Mouse (Mus musculus): Measurements from ENCODE around the gene Atrnl1.

Gene Atrnl1

GRCm38 (mm10) chr19:57724920-57725319 lies 114.1 kb downstream of the Atrnl1 start:
- no peak for DNase-seq

GRCm38 (mm10) chr19:57725326-57725725 lies 114.5 kb downstream of the Atrnl1 start:
- DNase-seq, result no peak

- no peak for DNase-seq
These were observed 116.2 kb downstream of the Atrnl1 start for GRCm38 (mm10) chr19:57727009-57727408.

GRCm38 (mm10) chr19:57737475-57737874 lies 126.6 kb downstream of the Atrnl1 start:
- DNase-seq, result no peak

- DNase-seq, result peak; percentile 16
These were observed 134.7 kb downstream of the Atrnl1 start for GRCm38 (mm10) chr19:57745579-57745978.

- no peak for DNase-seq
These were observed 135.7 kb downstream of the Atrnl1 start for GRCm38 (mm10) chr19:57746553-57746952.

GRCm38 (mm10) chr19:57752189-57752588 lies 141.4 kb downstream of the Atrnl1 start:
- no peak for DNase-seq

- DNase-seq, result no peak
These were observed 151.7 kb downstream of the Atrnl1 start for GRCm38 (mm10) chr19:57762526-57762925.

- DNase-seq, result no peak
These were observed 153.9 kb downstream of the Atrnl1 start for GRCm38 (mm10) chr19:57764576-57765371.

GRCm38 (mm10) chr19:57767051-57767450 lies 156.2 kb downstream of the Atrnl1 start:
- no peak for DNase-seq

GRCm38 (mm10) chr19:57768661-57769060 lies 157.8 kb downstream of the Atrnl1 start:
- peak; percentile 53 for DNase-seq

- DNase-seq, result peak; percentile 12
These were observed 171.7 kb downstream of the Atrnl1 start for GRCm38 (mm10) chr19:57782366-57783089.

GRCm38 (mm10) chr19:57786699-57787098 lies 175.9 kb downstream of the Atrnl1 start:
- DNase-seq, result no peak

- DNase-seq, result no peak
These were observed 191.4 kb downstream of the Atrnl1 start for GRCm38 (mm10) chr19:57802207-57802606.

- DNase-seq, result no peak
These were observed 192.1 kb downstream of the Atrnl1 start for GRCm38 (mm10) chr19:57802771-57803482.

- no peak for DNase-seq
These were observed 192.6 kb downstream of the Atrnl1 start for GRCm38 (mm10) chr19:57803483-57803820.

- no peak for DNase-seq
These were observed 197.5 kb downstream of the Atrnl1 start for GRCm38 (mm10) chr19:57808363-57808762.

GRCm38 (mm10) chr19:57814291-57814690 lies 203.5 kb downstream of the Atrnl1 start:
- DNase-seq, result no peak

- DNase-seq, result peak; percentile 65
These were observed 205.6 kb downstream of the Atrnl1 start for GRCm38 (mm10) chr19:57816221-57816996.

GRCm38 (mm10) chr19:57817736-57818135 lies 206.9 kb downstream of the Atrnl1 start:
- DNase-seq, result no peak

GRCm38 (mm10) chr19:57823446-57823845 lies 212.6 kb downstream of the Atrnl1 start:
- no peak for DNase-seq

GRCm38 (mm10) chr19:57825271-57826207 lies 214.7 kb downstream of the Atrnl1 start:
- no peak for DNase-seq
